Mouse (Mus musculus) small intestine, adult 2 months (tissue): ENCODE results near the gene Cep295.

Source experiments
- CTCF ChIP-seq: fragments of 200-500 bp; IDR thresholded peaks from 2 replicates; pipeline ENCODE4 v1.5.1; 2012; ENCODE audit warnings: low read depth, mild to moderate bottlenecking, control low read depth, inconsistent platforms, low read length, moderate library complexity, mixed read lengths; ENCODE audit not compliant: insufficient replicate concordance, insufficient read length; ENCODE audit errors: extremely low read depth
- POLR2A ChIP-seq: fragments of 200-500 bp; IDR thresholded peaks from 2 replicates; pipeline ENCODE4 v1.6.1; 2012; ENCODE audit warnings: low read depth, mild to moderate bottlenecking, control low read depth, inconsistent platforms, low read length, moderate library complexity

DNA sequence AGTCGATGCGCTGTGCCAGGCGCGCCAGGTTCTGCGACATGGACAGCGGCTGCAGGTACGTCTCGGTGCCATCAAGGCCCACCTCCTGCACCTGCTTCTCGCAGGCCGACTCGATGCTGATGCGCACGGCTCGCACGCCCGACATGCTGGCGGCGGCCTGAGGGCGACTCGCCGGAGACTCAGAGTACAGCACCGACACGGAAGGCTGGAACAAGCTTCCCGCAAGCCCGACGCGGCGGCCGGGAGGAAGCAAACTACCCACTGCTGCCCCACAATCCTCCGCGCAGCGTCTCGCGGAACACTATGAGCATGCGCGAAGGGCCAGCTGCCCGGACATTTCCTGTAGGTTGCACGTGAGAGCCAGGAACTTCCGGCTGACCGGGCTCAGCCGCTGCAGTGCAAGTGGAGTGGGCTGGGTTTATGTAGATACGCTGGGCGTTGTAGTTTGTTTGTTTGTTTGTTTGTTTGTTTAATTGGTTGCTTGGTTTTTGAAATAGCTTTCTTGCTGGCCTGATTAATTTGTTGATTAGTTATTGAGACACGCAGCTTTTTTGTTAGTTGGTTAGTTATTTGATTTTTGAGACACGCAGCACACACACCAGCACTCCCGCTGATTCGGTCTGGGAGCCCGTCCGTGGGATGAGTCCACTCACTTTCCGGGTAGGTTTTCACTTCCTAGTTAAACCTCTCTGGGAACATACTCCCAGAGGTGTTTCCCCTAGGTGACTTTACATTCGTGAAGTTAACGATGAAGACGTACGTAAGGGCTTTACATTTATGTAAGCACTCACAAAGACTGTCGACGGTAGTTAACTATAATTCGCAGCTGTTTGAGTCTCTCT lies 77.7 kb downstream of the Cep295 start, which contains the start of gene Med17:
- TF ChIP-seq CTCF (no peak), POLR2A (peak; percentile 80)
